Mouse (Mus musculus) ES-E14 (cell line): ENCODE measurements at regions not wholly inside any gene's neighbourhood (a gene's known extent, or its start where the extent isn't known, plus 50 kb on each side); places are given as distances from the start of the nearest gene placed in this dataset.
A peak's percentile ranks its signal among the peaks of the same experiment; 100 is the strongest.

ENCODE experiments used
- DNase-seq: peaks from one replicate; pipeline ENCODE4 v3.0.0-alpha.2; 2013; ENCODE audit warnings: low read depth, low spot score
- H3K27ac ChIP-seq: 2 replicates; pipeline ENCODE4 v1.5.1; 2012; ENCODE audit warnings: low read depth, mild to moderate bottlenecking, low read length, moderate library complexity, mixed read lengths; ENCODE audit not compliant: poor library complexity, insufficient read depth, severe bottlenecking
- H3K36me3 ChIP-seq: 2 replicates; pipeline ENCODE4 v1.6.1; 2012; ENCODE audit warnings: mild to moderate bottlenecking, low read length, moderate library complexity, mixed read lengths; ENCODE audit not compliant: control insufficient read depth, poor library complexity, insufficient read depth, severe bottlenecking
- H3K4me1 ChIP-seq, 2 experiments: fragments of 150-350 bp in 1 of 2; sonication (generic) in 1 of 2; 2 replicates each; pipeline ENCODE4 v1.6.1; 2012; ENCODE audit warnings: low read length in 2 of 2, mild to moderate bottlenecking in 1 of 2, mixed read lengths in 1 of 2; ENCODE audit not compliant: control insufficient read depth in 2 of 2, insufficient read depth in 2 of 2, poor library complexity in 1 of 2
- H3K4me3 ChIP-seq, 2 experiments: fragments of 150-350 bp in 1 of 2; sonication (generic) in 1 of 2; 2 replicates each; pipeline ENCODE4 v1.5.1; 2012; ENCODE audit warnings: low read length in 2 of 2, low read depth in 1 of 2, mild to moderate bottlenecking in 1 of 2, mixed read lengths in 1 of 2; ENCODE audit not compliant: insufficient read depth in 1 of 2, poor library complexity in 1 of 2, severe bottlenecking in 1 of 2
- H3K9ac ChIP-seq: 2 replicates; pipeline ENCODE4 v1.6.1; 2012; ENCODE audit warnings: low read depth, mild to moderate bottlenecking, low read length, mixed read lengths; ENCODE audit not compliant: poor library complexity, insufficient read depth, severe bottlenecking
- H3K9me3 ChIP-seq: fragments of 150-350 bp; sonication (generic); 2 replicates; pipeline ENCODE4 v1.6.1; 2012; ENCODE audit warnings: low read depth, mild to moderate bottlenecking, low read length; ENCODE audit not compliant: control insufficient read depth, insufficient read depth
- CHD2 ChIP-seq: IDR thresholded peaks from 2 replicates; pipeline ENCODE4 v1.6.1; 2014; ENCODE audit warnings: mild to moderate bottlenecking, low read depth, low read length, inconsistent platforms
- HCFC1 ChIP-seq: IDR thresholded peaks from 2 replicates; pipeline ENCODE4 v1.6.1; 2012; ENCODE audit warnings: low read length, inconsistent platforms, borderline replicate concordance; ENCODE audit not compliant: insufficient read depth
- MAFK ChIP-seq: IDR thresholded peaks from 2 replicates; pipeline ENCODE4 v1.6.1; 2014; ENCODE audit warnings: mild to moderate bottlenecking, low read depth, low read length, inconsistent platforms; ENCODE audit not compliant: insufficient read depth
- ZC3H11A ChIP-seq: IDR thresholded peaks from 2 replicates; pipeline ENCODE4 v1.6.1; 2012; ENCODE audit warnings: low read depth, mild to moderate bottlenecking, inconsistent platforms, low read length, borderline replicate concordance
- ZNF384 ChIP-seq: IDR thresholded peaks from 2 replicates; pipeline ENCODE4 v1.6.1; 2012; ENCODE audit warnings: low read depth, low read length, inconsistent platforms
- in situ Hi-C, 2 experiments: fragments of 600-800 bp; cut with MboI; formaldehyde crosslinking; loops; one replicate each; pipeline ENCODE4 v1.15.1; 2025; ENCODE audit warnings: low sequenced_read_pairs in 2 of 2, inconsistent platforms in 1 of 2; ENCODE audit not compliant: unreplicated experiment in 2 of 2

DNA sequence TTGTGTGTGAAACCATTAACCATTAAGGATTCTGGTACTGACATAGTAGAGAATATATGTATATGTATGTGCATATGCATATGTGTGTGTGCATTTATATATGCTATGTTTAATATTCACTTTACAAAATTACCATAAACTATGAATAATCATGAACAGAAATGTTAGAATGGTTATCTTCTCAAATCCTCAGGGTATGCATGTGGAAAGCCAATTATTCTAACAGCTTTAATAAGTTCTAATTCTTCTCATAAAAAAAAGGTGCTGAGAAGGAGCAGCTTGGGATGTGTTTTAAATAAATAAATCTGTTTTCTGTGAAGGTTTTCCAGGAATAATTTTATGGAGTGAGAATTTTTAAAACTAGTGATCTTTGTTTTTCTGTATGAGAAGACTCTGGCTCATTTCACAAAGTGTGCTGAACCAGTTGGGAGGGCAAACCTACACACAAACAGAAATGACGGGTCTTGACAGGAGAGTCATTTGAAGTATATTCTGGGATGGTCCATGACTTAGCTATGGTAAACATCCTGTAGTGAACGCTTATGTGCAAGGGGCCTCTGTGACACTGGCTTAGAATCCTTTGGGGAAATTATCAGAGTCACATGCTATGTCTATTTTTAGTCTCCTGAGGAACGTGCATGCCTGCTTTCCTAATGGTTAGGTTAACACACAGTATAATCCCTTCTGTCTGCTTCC is 160.3 kb upstream of the Plpp4 start:
- no peak overlapping the region for H3K27ac ChIP-seq
- in situ Hi-C loops: no loop called here
- no peak for DNase-seq

DNA sequence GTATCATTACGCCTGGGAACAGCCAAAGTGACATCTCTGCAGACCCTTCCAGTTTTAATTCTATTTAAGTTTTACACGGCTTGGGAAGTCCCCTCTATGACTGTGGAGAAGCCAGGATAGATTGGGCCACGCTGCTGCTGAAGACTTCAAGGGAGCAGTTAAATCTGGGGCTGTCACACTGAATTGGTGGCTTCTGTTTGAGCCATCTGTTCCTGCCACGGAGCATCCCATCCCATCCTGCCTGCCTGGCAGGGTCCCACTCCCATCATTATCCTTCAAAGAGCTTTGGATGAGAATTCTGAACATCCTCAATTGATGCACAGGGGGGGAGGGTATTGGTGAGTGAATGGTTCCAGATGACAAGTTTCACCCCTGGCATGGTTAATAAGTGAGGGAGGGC is 154.4 kb upstream of the Plpp4 start:
- H3K9ac ChIP-seq: no peak overlapping the region
- H3K4me1 ChIP-seq: no peaks in the 10 kb centered on the region
- no peak overlapping the region for H3K27ac ChIP-seq
- H3K9me3 ChIP-seq: no peaks in the 10 kb centered on the region
- no peak overlapping the region for H3K4me3 ChIP-seq
- TF ChIP-seq CHD2: no peak
- no peak for TF ChIP-seq ZC3H11A
- no peak for TF ChIP-seq HCFC1
- TF ChIP-seq ZNF384: no peak
- TF ChIP-seq MAFK: no peak
- no peaks in the 10 kb centered on the region for H3K36me3 ChIP-seq
- in situ Hi-C loops: no loop called here
- no peak for DNase-seq

More for the DNA sequence above, 160.3 kb upstream of the Plpp4 start:
- TF ChIP-seq HCFC1: no peak
- TF ChIP-seq ZC3H11A: no peak
- TF ChIP-seq CHD2: no peak
- TF ChIP-seq MAFK: no peak
- TF ChIP-seq ZNF384: no peak
- no peaks in the 10 kb centered on the region for H3K36me3 ChIP-seq
- H3K9ac ChIP-seq: no peak overlapping the region
- H3K9me3 ChIP-seq: no peaks in the 10 kb centered on the region
- H3K4me3 ChIP-seq: no peak overlapping the region
- H3K4me1 ChIP-seq: no peaks in the 10 kb centered on the region

DNA sequence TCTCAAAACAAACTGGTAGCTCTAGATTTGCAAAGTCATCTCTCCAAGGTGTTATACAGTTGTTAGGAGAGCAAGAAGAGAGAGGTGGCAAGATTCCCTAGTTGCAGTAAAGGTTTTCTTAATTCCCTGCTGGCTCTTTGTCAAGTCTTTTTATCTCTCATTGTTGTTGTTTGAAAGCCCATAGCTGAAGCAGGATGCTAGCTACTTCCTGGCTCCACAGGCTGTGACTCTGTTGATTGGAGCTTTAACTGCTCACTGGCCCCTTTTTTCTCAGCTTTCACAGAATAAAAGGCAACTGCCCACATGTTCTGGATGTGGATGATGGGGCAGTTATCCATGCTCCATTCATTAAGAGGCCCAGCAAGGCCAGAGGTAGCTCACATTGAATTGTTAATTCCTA is 122.7 kb upstream of the Plpp4 start:
- in situ Hi-C loops: no loop called here
- H3K27ac ChIP-seq: no peak overlapping the region

DNA sequence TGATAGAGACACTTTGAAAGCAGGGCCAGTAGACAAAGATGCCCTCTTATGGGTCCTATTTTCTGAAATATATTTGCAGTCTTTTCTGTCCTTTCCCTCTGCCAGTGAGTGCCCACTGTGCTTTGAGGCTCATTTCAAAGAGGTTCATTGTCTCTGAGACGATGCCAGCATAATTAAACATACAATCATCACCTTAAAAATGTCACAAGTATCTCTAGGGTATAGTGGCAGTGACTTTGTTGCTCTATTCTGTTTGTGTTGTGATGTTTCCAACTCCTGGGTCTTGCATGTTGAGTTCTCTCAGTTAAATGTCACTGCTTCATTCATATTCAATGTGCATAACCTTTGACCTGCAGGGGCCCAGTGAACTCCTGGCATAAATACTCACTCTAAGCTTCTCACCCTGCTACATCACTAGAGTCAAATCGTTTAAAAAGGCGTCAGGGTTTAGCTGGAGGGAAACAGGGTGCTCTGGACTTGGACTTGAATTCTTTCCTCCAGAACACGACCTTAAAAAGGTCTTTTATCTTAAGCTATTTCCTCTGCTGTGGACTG is 122.1 kb upstream of the Plpp4 start:
- H3K9me3 ChIP-seq: no peaks in the 10 kb centered on the region
- TF ChIP-seq ZNF384 (no peak), HCFC1 (no peak), ZC3H11A (no peak), MAFK (no peak), CHD2 (no peak)
- in situ Hi-C loops: no loop called here
- H3K9ac ChIP-seq: no peak overlapping the region
- H3K27ac ChIP-seq: no peak overlapping the region
- no peak overlapping the region for H3K4me3 ChIP-seq
- H3K4me1 ChIP-seq: peaks cover 0 to 17% of the 10 kb centered on the region in 2 experiments; a peak in 1 of 4 replicates
- H3K36me3 ChIP-seq: no peaks in the 10 kb centered on the region
- no peak for DNase-seq

More for the DNA sequence above, 122.7 kb upstream of the Plpp4 start:
- no peaks in the 10 kb centered on the region for H3K9me3 ChIP-seq
- H3K36me3 ChIP-seq: no peaks in the 10 kb centered on the region
- DNase-seq: peak; percentile 20
- H3K4me1 ChIP-seq: peaks cover 0 to 17% of the 10 kb centered on the region in 2 experiments; a peak in 1 of 4 replicates
- no peak for TF ChIP-seq ZNF384
- TF ChIP-seq MAFK: 0 out of 2 replicates have a peak, but pooled peaks have one; percentile 22
- H3K4me3 ChIP-seq: no peak overlapping the region
- H3K9ac ChIP-seq: no peak overlapping the region
